Mouse (Mus musculus): Measurements from ENCODE around the gene Pigm.

DNA sequence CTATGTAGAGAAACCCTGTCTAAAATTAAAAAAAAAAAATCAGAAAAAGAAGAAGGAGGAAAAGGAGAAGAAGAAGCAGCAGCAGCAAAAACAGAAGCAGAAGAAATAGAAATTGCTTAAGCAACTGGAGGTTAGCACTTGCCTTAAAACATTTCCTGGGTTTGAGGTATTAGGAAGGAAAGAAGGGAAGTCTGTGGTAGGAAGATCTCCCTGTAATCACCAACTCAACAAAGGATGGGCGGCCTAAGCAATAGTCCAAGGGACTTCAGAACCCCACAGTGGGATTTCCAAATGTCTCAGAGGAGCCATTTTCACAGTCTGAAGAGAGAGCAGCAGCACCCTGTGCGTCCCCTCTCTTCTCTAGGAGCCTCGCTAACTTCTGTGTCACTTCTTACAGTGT, 23.9 kb upstream of the Pigm start:
- no peak for TF ChIP-seq CTCF (IDR thresholded peaks at IDR 0.05; ENCODE audit: insufficient read depth, low read length)
- TF ChIP-seq POLR2A (IDR thresholded peaks at IDR 0.05; ENCODE audit: borderline replicate concordance, extremely low read depth, low read depth, low read length): no peak
